Mouse (Mus musculus) midbrain, embryonic 12.5 days (tissue): ENCODE results near the gene L3mbtl4. TPM values are rescaled to one million over a fixed set of nuclear protein-coding genes. Genes with fewer than 3 reads are reported as not detected.

Source experiments
- ATAC-seq: fragments of 200-750 bp; cut with Nextera tagmentation; 2 replicates; pipeline ENCODE4 v1.8.0; 2017; ENCODE audit warnings: low read depth, moderate TSS enrichment, moderate library complexity; ENCODE audit not compliant: low FRiP score
- H3K27ac ChIP-seq: fragments of 300-500 bp; sonication (generic); replicated peaks from 2 replicates; pipeline ENCODE4 v1.5.1; 2016; ENCODE audit warnings: mild to moderate bottlenecking
- H3K27me3 ChIP-seq: fragments of 300-500 bp; sonication (generic); 2 replicates; pipeline ENCODE4 v1.6.1; 2016; ENCODE audit warnings: mild to moderate bottlenecking
- H3K36me3 ChIP-seq: fragments of 300-500 bp; sonication (generic); 2 replicates; pipeline ENCODE4 v1.6.1; 2016
- H3K4me1 ChIP-seq: fragments of 300-500 bp; sonication (generic); 2 replicates; pipeline ENCODE4 v1.6.1; 2016
- H3K4me2 ChIP-seq: fragments of 300-500 bp; sonication (generic); replicated peaks from 2 replicates; pipeline ENCODE4 v1.6.1; 2016; ENCODE audit warnings: mild to moderate bottlenecking, moderate library complexity
- H3K4me3 ChIP-seq: fragments of 300-500 bp; sonication (generic); 2 replicates; pipeline ENCODE4 v1.5.1; 2016; ENCODE audit warnings: mild to moderate bottlenecking
- H3K9ac ChIP-seq: fragments of 300-500 bp; sonication (generic); replicated peaks from 2 replicates; pipeline ENCODE4 v1.6.1; 2016; ENCODE audit warnings: mild to moderate bottlenecking, moderate library complexity
- H3K9me3 ChIP-seq: fragments of 300-500 bp; sonication (generic); 2 replicates; pipeline ENCODE4 v1.6.1; 2016; ENCODE audit warnings: mild to moderate bottlenecking
- WGBS: fragments of 180-500 bp; shearing (Covaris S2); methylation state at CpG from one replicate; pipeline ENCODE4 v1.1.7; 2016; 5-methylcytosine and 5-hydroxymethylcytosine counted together
- polyA plus RNA-seq: library from polyadenylated mRNA; unstranded; fragments of >200 nt; fragmentation: Nextera tagmentation; extraction: Ambion mirVana; gene quantifications from 2 replicates; pipeline ENCODE4 v1.2.1, GENCODE M21; 2016

L3mbtl4 gene
- polyA plus RNA-seq, 1 experiment from 2014 or later: 0.34 TPM

DNA sequence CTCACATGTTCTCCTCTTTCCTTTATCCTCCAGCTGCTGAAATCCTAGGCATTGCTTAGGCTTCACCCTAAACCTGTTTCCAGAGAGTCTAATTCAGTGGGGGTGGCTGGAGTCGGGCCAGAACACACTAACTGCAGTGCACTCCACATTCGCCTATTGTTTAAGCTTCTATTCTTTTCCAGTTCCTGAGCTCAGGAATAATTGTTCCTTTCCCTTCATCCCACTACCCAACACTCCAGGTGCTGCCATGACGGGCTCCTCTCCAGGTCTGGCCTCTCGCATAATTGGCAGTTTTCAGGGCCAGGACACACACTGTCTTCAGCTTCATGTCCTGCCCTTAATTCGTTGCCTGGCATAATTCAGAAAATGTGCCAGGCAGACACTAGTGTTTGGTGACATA, 437.1 kb downstream of the L3mbtl4 start:
- H3K4me2 ChIP-seq: no peak overlapping the region
- H3K36me3 ChIP-seq: no peaks in the 10 kb centered on the region
- ATAC-seq: no peak
- H3K4me1 ChIP-seq: no peaks in the 10 kb centered on the region
- H3K9me3 ChIP-seq: no peaks in the 10 kb centered on the region
- no peaks in the 10 kb centered on the region for H3K27me3 ChIP-seq
- H3K27ac ChIP-seq: no peak overlapping the region
- H3K4me3 ChIP-seq: no peak overlapping the region
- 77% methylated on average over 5 of the region's 5 CpGs for WGBS
- H3K9ac ChIP-seq: no peak overlapping the region

DNA sequence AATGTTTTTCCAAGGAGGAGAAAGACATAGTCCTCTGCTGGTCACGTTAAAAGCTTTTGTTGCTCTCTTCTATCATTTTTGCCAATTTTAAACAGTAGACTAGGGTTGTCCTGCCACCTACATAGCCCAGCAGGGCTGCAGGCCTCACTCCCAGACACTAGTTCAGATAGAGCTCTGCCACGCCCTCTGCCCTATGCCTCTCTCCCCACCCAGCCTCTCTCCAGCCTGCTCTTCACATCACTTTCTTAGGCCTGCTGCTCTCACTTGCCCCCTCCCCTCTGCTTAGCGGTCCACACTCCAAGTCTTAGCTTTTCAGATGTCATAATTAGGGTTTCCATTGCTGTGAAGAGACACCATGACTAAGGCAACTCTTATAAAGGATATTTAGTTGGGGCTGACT, 437.8 kb downstream of the L3mbtl4 start:
- no peak overlapping the region for H3K4me2 ChIP-seq
- WGBS: 82% methylated on average over 3 of the region's 3 CpGs
- no peak overlapping the region for H3K27ac ChIP-seq
- H3K4me1 ChIP-seq: no peaks in the 10 kb centered on the region
- ATAC-seq: no peak
- H3K9ac ChIP-seq: no peak overlapping the region
- H3K27me3 ChIP-seq: no peaks in the 10 kb centered on the region
- H3K4me3 ChIP-seq: no peak overlapping the region
- no peaks in the 10 kb centered on the region for H3K36me3 ChIP-seq
- no peaks in the 10 kb centered on the region for H3K9me3 ChIP-seq

DNA sequence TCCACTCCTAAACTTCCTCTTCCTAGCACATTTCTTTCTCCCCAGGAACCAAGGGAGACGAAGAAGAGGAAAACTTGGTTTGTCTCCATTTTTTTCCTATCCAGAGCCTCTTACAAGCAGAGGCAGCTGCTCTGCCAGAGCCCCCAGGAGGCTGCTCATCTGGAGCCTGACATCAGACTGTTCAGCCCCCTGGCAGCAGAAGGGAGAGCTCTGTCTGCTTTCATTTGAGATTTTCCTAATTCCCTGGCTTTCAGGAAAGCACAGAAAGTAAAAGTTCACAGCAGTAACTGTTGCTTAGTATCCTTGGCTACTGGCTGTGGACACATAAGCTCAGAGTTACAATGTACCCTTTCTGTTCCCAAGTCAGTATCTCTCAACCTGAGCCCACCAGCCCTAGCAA, 474.7 kb downstream of the L3mbtl4 start:
- WGBS: 50% methylated on average over 1 of the region's 1 CpGs
- no peaks in the 10 kb centered on the region for H3K36me3 ChIP-seq
- ATAC-seq: no peak
- H3K9me3 ChIP-seq: no peaks in the 10 kb centered on the region
- H3K4me3 ChIP-seq: no peak overlapping the region
- H3K27ac ChIP-seq: no peak overlapping the region
- H3K4me2 ChIP-seq: no peak overlapping the region
- no peaks in the 10 kb centered on the region for H3K27me3 ChIP-seq
- no peaks in the 10 kb centered on the region for H3K4me1 ChIP-seq
- no peak overlapping the region for H3K9ac ChIP-seq

DNA sequence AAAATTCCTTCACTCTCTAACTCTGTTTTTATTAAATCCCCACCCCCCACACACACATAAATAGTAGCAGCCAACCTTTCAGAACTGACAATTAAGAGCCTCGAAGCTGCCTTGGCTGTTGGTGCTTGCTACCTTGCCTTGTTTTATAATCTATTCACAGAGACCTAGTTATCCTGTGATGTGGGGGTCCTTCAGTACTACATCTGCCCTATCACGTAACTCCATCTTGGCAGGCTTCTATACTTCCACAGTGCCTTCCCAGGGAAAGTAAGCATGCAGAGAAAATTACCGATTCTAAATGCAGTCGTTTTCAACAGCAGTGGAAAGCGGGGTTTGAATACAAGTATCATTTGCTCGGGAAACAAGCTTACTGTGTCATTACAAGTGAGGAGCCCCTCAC, 476.9 kb downstream of the L3mbtl4 start:
- WGBS: 79% methylated on average over 6 of the region's 6 CpGs
- ATAC-seq: no peak
- H3K9me3 ChIP-seq: no peaks in the 10 kb centered on the region

DNA sequence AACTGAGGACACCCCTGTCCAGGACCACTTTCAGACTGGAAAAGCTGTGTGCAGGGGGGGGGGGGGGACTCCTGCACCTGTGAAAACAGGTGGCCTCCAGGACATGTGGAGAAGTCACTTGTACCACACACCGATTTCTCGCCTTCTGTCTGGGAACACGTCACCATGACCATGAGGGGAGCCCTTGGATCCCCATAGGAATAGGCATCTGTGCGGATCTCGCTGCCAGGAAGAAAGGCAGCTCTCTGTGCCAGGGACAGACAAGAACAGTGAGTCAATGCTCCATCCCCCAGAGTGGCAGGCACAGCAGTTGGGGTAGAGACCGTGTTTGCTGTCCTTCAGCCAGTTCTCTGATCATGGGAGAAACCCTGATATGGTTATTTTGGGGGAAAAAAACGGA, 479.5 kb downstream of the L3mbtl4 start:
- Histone ChIP-seq H3K4me3 (no peak overlapping the region), H3K9ac (no peak overlapping the region), H3K36me3 (no peaks in the 10 kb centered on the region), H3K9me3 (no peaks in the 10 kb centered on the region), H3K4me1 (no peaks in the 10 kb centered on the region), H3K27me3 (no peaks in the 10 kb centered on the region), H3K4me2 (no peak overlapping the region), H3K27ac (no peak overlapping the region)
- 89% methylated on average over 7 of the region's 7 CpGs for WGBS
- no peak for ATAC-seq

More for the DNA sequence above, 476.9 kb downstream of the L3mbtl4 start:
- no peaks in the 10 kb centered on the region for H3K27me3 ChIP-seq
- no peaks in the 10 kb centered on the region for H3K36me3 ChIP-seq
- H3K4me2 ChIP-seq: no peak overlapping the region
- no peak overlapping the region for H3K9ac ChIP-seq
- no peak overlapping the region for H3K27ac ChIP-seq
- H3K4me3 ChIP-seq: no peak overlapping the region
- H3K4me1 ChIP-seq: no peaks in the 10 kb centered on the region

DNA sequence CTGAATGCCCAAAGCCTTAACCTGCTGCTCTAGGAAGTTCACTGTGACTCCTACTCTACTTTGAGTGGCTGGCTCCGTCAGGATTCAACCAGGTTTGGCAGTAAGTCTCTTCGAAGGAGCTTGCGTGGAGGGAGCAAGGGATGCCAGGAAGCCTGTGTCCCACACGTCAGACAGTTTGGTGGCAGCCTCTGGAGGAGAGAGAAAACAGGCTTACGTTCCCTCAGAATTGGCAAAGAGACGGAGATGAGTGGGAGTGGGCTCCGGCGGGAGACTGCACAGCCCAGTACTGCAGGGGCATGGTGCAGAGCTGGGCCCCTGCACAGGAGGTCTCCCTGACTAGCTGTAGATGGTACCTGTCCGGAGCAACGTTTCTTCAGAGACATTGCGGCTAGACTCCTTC, 481.2 kb downstream of the L3mbtl4 start:
- no peak overlapping the region for H3K27ac ChIP-seq
- H3K27me3 ChIP-seq: no peaks in the 10 kb centered on the region
- H3K9ac ChIP-seq: no peak overlapping the region
- no peak overlapping the region for H3K4me3 ChIP-seq
- H3K36me3 ChIP-seq: no peaks in the 10 kb centered on the region
- no peaks in the 10 kb centered on the region for H3K9me3 ChIP-seq
- 83% methylated on average over 11 of the region's 11 CpGs for WGBS
- H3K4me1 ChIP-seq: no peaks in the 10 kb centered on the region
- no peak for ATAC-seq
- no peak overlapping the region for H3K4me2 ChIP-seq

DNA sequence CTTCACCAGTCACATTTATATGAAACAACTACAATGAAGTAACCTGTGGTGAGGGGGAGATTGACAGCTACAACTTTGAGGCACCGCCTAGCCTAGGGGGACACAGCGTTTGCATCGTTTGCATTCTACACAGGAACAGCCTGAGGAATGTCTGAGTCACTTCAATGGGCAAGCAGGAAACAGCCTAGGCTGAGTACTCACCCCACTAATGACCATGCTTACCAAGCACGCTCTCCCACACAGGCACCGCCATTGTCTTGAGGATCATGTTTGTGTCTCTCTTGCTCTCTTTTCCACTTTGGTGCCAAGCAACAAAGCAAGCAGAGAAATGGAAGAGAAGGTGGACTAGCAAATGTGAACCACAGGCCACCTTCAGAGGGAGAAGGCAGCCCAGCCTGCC, 484.8 kb downstream of the L3mbtl4 start:
- H3K9ac ChIP-seq: no peak overlapping the region
- no peak overlapping the region for H3K4me3 ChIP-seq
- H3K27me3 ChIP-seq: no peaks in the 10 kb centered on the region
- 75% methylated on average over 5 of the region's 5 CpGs for WGBS
- H3K36me3 ChIP-seq: no peaks in the 10 kb centered on the region
- no peaks in the 10 kb centered on the region for H3K4me1 ChIP-seq
- no peaks in the 10 kb centered on the region for H3K9me3 ChIP-seq
- H3K4me2 ChIP-seq: no peak overlapping the region
- no peak overlapping the region for H3K27ac ChIP-seq
- ATAC-seq: no peak

DNA sequence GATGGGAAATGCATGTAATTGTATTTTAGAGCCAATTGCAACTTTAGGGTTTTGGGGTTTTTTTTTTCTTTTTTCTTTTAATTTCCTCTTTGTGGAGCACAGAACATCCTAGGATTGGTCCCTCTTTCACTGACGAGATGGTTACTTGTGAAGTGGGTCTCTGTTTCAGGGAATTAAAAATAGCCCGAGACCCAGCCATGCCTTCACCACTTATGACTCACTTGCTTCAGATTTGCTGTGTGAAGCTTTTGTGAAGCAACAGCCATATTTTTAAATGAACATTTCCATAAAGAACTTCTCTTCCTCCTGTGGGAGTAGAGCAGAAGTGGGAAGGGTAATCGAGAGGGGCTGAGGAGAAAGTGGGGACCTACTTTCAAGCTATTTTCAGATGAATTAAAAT, 485.3 kb downstream of the L3mbtl4 start:
- H3K36me3 ChIP-seq: no peaks in the 10 kb centered on the region
- H3K27ac ChIP-seq: no peak overlapping the region
- no peak overlapping the region for H3K9ac ChIP-seq
- no peaks in the 10 kb centered on the region for H3K4me1 ChIP-seq
- 90% methylated on average over 3 of the region's 3 CpGs for WGBS
- H3K4me2 ChIP-seq: no peak overlapping the region
- H3K9me3 ChIP-seq: no peaks in the 10 kb centered on the region
- ATAC-seq: no peak
- H3K27me3 ChIP-seq: no peaks in the 10 kb centered on the region
- no peak overlapping the region for H3K4me3 ChIP-seq

DNA sequence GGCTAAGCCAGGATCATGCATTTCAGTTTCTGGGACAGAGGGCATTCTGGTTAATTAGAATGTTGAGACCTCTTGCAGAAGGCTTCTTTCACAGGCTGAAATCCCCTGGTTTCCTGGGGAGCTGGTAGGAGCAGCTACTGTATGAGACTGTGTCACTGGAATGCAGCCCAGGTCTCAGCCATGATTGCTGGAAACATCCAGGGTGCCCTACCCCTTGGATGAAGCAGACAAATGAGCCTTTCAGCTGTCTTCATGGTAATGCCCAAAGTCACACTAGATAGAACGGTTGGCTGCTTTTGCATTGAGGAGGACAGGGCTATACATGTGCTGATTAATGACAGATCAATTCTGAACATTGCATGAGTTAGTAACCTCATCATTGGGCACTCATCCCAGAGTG, 486.4 kb downstream of the L3mbtl4 start:
- H3K36me3 ChIP-seq: no peaks in the 10 kb centered on the region
- no peak overlapping the region for H3K27ac ChIP-seq
- no peak overlapping the region for H3K4me3 ChIP-seq
- H3K4me2 ChIP-seq: no peak overlapping the region
- 86% methylated on average over 1 of the region's 1 CpGs for WGBS
- H3K27me3 ChIP-seq: no peaks in the 10 kb centered on the region
- H3K9me3 ChIP-seq: no peaks in the 10 kb centered on the region
- H3K4me1 ChIP-seq: no peaks in the 10 kb centered on the region
- no peak overlapping the region for H3K9ac ChIP-seq
- no peak for ATAC-seq

DNA sequence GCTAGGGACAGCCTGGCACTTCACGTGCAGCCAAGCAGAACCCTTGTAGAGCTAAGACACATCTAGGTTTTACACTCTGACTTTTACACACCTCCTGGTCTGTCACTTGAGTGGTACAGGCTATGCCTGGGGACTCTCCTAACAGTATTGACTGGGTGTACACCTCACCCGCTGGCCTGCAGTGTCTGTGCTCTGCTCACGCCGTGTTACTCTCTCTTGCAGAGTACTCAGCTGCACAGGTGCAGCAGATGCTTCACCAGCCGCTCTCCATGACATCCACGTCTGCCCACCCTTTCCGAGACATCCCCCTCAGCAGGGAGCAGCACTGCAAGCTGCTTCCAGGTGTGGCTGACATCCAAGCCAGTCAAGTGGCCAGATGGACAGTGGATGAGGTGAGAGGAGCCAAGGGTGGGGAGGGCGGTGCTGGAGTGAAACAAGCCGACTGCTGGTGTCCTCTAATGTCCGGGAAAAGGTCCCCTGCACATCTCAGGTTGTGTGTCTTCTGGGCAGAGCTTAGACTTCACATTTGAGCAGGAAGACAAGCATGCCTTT, 490.8 kb downstream of the L3mbtl4 start:
- no peak overlapping the region for H3K4me3 ChIP-seq
- H3K9ac ChIP-seq: no peak overlapping the region
- WGBS: 81% methylated on average over 10 of the region's 10 CpGs
- no peaks in the 10 kb centered on the region for H3K36me3 ChIP-seq
- no peaks in the 10 kb centered on the region for H3K4me1 ChIP-seq
- no peak overlapping the region for H3K4me2 ChIP-seq
- ATAC-seq: no peak
- no peaks in the 10 kb centered on the region for H3K27me3 ChIP-seq
- H3K27ac ChIP-seq: no peak overlapping the region
- no peaks in the 10 kb centered on the region for H3K9me3 ChIP-seq

DNA sequence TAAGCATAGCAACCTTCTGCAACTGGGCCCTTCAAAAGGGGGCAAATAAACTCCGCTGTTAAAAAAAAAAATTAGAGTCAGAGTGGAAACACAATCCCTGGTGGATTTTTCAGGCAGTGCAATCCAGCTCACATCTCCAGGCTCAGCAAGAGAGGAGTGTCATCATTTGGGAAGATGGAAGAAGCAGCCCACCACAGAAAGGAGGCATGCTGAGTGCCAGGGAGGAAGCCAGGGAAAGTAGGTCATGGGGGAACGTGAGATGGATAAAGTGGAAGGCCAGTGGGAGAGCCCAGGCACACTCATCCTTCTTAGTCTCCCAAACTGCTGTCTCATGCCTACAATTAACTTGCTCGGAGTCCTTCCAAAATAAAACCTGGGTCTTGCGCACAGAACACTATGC, 496.0 kb downstream of the L3mbtl4 start:
- H3K4me2 ChIP-seq: no peak overlapping the region
- H3K9ac ChIP-seq: no peak overlapping the region
- no peaks in the 10 kb centered on the region for H3K4me1 ChIP-seq
- H3K36me3 ChIP-seq: no peaks in the 10 kb centered on the region
- no peaks in the 10 kb centered on the region for H3K27me3 ChIP-seq
- no peak overlapping the region for H3K4me3 ChIP-seq
- H3K9me3 ChIP-seq: no peaks in the 10 kb centered on the region
- no peak for ATAC-seq
- no peak overlapping the region for H3K27ac ChIP-seq
- 87% methylated on average over 4 of the region's 4 CpGs for WGBS

DNA sequence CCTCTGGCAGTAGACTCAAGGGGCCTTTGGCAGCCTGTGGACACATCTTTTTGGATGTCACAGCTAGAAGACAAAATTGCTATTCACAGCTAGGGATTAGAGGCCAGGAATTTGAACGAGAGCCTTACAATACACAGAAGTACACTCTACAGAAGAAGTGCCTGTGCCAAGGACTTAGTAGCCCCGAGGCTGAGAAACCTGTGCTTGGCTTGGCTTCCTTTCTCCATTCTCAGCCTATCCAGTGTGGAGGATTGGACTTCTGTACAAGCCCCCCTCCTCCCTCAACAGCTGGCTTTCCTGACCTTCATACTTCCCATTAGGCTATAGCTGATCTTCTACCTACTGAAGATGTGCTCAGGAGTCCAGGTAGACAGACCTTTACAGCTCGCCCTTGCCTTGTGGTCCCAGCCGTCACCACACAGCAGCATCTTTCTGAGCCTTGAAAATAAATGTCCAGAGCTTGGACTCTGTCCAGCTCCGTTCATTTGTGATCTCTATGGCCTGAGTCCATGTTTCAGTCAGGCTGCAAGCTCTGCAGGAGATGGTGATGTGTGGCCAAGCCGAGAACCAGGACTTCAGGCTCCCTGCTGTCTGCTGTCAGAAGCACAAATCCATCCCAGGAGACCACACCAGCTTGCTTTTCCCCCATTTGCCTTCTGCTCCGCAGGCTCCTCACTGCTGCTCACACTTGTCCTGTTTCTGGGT, 497.6 kb downstream of the L3mbtl4 start:
- 63% methylated on average over 7 of the region's 7 CpGs for WGBS
- H3K36me3 ChIP-seq: no peaks in the 10 kb centered on the region

DNA sequence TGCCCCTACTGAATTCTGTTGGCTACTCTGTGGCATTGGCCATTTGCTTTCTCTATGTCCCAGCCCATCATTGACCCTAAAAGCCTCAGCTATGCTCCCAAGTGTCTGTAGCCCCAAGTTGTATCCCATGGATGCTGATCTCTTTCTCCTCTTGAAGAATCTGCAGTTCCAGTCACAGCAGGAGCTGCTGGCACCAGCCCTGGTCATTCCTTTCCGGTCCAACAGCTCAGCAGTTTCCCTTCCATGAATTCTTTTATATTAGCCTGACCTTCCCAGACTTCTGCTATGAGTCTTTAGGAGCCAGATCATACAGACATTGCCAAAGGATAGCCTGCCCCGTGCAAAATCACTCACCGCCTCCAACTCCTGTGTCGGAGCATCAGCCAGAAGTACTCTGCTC, 520.1 kb downstream of the L3mbtl4 start:
- Histone ChIP-seq H3K9ac (no peak overlapping the region), H3K4me2 (no peak overlapping the region), H3K9me3 (no peaks in the 10 kb centered on the region), H3K4me1 (no peaks in the 10 kb centered on the region), H3K4me3 (no peak overlapping the region), H3K27me3 (no peaks in the 10 kb centered on the region), H3K27ac (no peak overlapping the region), H3K36me3 (no peaks in the 10 kb centered on the region)
- WGBS: 80% methylated on average over 4 of the region's 4 CpGs
- ATAC-seq: no peak

More for the DNA sequence above, 497.6 kb downstream of the L3mbtl4 start:
- no peaks in the 10 kb centered on the region for H3K4me1 ChIP-seq
- no peaks in the 10 kb centered on the region for H3K9me3 ChIP-seq
- no peak overlapping the region for H3K4me2 ChIP-seq
- no peaks in the 10 kb centered on the region for H3K27me3 ChIP-seq
- no peak overlapping the region for H3K27ac ChIP-seq
- ATAC-seq: no peak
- no peak overlapping the region for H3K9ac ChIP-seq
- no peak overlapping the region for H3K4me3 ChIP-seq
